ENCODE assay signal across 16 mouse cellular contexts in genomic region chr9:79751846-79752245, GRCm38 (mm10). TPM values are rescaled to one million over a fixed set of nuclear protein-coding genes. Genes with fewer than 3 reads are reported as not detected.
"Had no signal": no experiment of that assay in that cellular context is flagged by ENCODE, and none has a peak within 500 bp of the region (broad histone marks: within the 10 kb centered on the region; RNA-seq: fewer than 3 reads in every experiment).

No protein-coding gene starts in this region.

- ATAC-seq: midbrain, embryonic 13.5 days; midbrain, embryonic 15.5 days had no signal

- H3K27me3 ChIP-seq: midbrain, embryonic 13.5 days; midbrain, embryonic 15.5 days; neural tube, embryonic 12.5 days had no signal

- H3K9ac ChIP-seq: lung, embryonic 14.5 days; midbrain, embryonic 13.5 days; midbrain, embryonic 15.5 days; neural tube, embryonic 12.5 days had no signal

- DNase-seq: lung, adult 18-20 months; lung, embryonic 14.5 days; lung, postnatal 10 days; lung, postnatal 4 days; right cerebral cortex, postnatal 25 days; right cerebral cortex, postnatal 4 days; spleen, adult 18-20 months; thymus, adult 18-20 months; thymus, postnatal 14 days; thymus, postnatal 36 days had no signal

- H3K4me2 ChIP-seq: lung, embryonic 14.5 days; midbrain, embryonic 11.5 days; midbrain, embryonic 13.5 days; midbrain, embryonic 15.5 days; neural tube, embryonic 12.5 days had no signal

- H3K4me1 ChIP-seq: midbrain, embryonic 13.5 days; midbrain, embryonic 15.5 days; neural tube, embryonic 12.5 days had no signal

- H3K9me3 ChIP-seq: midbrain, embryonic 13.5 days; midbrain, embryonic 15.5 days; neural tube, embryonic 12.5 days had no signal

- H3K27ac ChIP-seq: midbrain, embryonic 13.5 days; midbrain, embryonic 15.5 days; neural tube, embryonic 12.5 days had no signal

- H3K4me3 ChIP-seq: midbrain, embryonic 13.5 days; midbrain, embryonic 15.5 days; neural tube, embryonic 12.5 days had no signal

RNA-seq across cellular contexts. Expression of gene Col12a1, which starts 33.2 kb away (rescaled TPM):
- total RNA-seq: monocyte, adult 5-6 weeks; neutrophil, adult 5-6 weeks had no signal
